In the genomic region with DNA sequence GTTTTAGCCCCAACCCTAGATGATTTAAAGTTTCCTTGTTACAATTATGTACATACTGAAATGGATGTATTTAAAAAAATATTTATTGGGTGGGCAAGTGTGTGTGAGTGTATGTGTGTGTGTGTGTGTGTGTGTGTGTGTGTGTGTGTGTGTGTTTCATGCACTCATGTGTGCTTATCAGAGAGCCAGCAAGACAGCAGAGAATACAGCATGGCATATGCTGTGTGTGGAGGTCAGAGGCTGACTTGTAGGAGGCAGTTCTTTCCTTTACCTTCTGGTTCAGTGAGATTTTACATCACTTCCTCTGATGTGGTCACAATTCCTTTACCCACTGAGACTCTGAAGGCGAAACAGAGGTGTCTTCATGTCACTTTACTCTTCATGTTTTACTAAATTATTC, we compare ENCODE assay signal across 19 mouse cellular contexts.
DNase-seq lines count a peak whose midpoint lies in the region; ATAC-seq and TF ChIP-seq lines count a peak whose summit lies in the region.
"Had no signal": no experiment of that assay in that cellular context is flagged by ENCODE, and none has a peak within 500 bp of the region (broad histone marks: within the 10 kb centered on the region; RNA-seq: fewer than 3 reads in every experiment).

No protein-coding gene starts in this region.

- TF ChIP-seq POLR2A in kidney, adult 2 months (IDR thresholded peaks at IDR 0.05; ENCODE audit: low read depth, low read length), result no peak

- no peaks in the 10 kb centered on the region for H3K4me1 ChIP-seq in kidney, embryonic 15.5 days
- H3K4me1 ChIP-seq in kidney, adult 2 months (ENCODE audit: control insufficient read depth, insufficient read depth, low read length), result no peaks in the 10 kb centered on the region
- no peaks in the 10 kb centered on the region for H3K4me1 ChIP-seq in kidney, embryonic 16.5 days (ENCODE audit: insufficient read depth, low read length)

- H3K4me2 ChIP-seq in kidney, embryonic 15.5 days, result no peak overlapping the region
- H3K4me2 ChIP-seq in kidney, embryonic 16.5 days (replicated peaks; ENCODE audit: low read depth, low read length), result no peak overlapping the region

- no peaks in the 10 kb centered on the region for H3K36me3 ChIP-seq in kidney, embryonic 15.5 days
- no peaks in the 10 kb centered on the region for H3K36me3 ChIP-seq in kidney, adult 2 months (ENCODE audit: control insufficient read depth, insufficient read depth, low read length)
- no peaks in the 10 kb centered on the region for H3K36me3 ChIP-seq in kidney, embryonic 16.5 days (ENCODE audit: insufficient read depth, low read length)
- H3K36me3 ChIP-seq: G1E had no signal

- no peaks in the 10 kb centered on the region for H3K27me3 ChIP-seq in kidney, embryonic 15.5 days
- no peaks in the 10 kb centered on the region for H3K27me3 ChIP-seq in kidney, adult 2 months (replicated peaks; ENCODE audit: control insufficient read depth, insufficient read depth, low read length)
- H3K27me3 ChIP-seq in kidney, embryonic 16.5 days (ENCODE audit: insufficient read depth, low read length), result no peaks in the 10 kb centered on the region
- H3K27me3 ChIP-seq: CH12.LX had no signal

- H3K27ac ChIP-seq in kidney, embryonic 15.5 days, result no peak overlapping the region
- no peak overlapping the region for H3K27ac ChIP-seq in kidney, adult 2 months (ENCODE audit: insufficient read depth, low read depth, low read length)
- no peak overlapping the region for H3K27ac ChIP-seq in kidney, embryonic 16.5 days (ENCODE audit: low read length)

- H3K9ac ChIP-seq in kidney, embryonic 15.5 days, result no peak overlapping the region
- H3K9ac ChIP-seq in kidney, embryonic 16.5 days (replicated peaks; ENCODE audit: low read length), result no peak overlapping the region

- no peaks in the 10 kb centered on the region for H3K9me3 ChIP-seq in kidney, embryonic 15.5 days (replicated peaks)
- no peaks in the 10 kb centered on the region for H3K9me3 ChIP-seq in kidney, embryonic 16.5 days (ENCODE audit: low read length)
- H3K9me3 ChIP-seq: G1E had no signal

- no peak for DNase-seq in kidney, adult 2 months
- no peak for DNase-seq in kidney, postnatal 4 days
- DNase-seq: adrenal gland, adult 2 months; adrenal gland, adult 8-10 months; adrenal gland, postnatal 10 days; adrenal gland, postnatal 14 days; adrenal gland, postnatal 25 days; adrenal gland, postnatal 36 days; B cell, adult 2 months; cerebellum, adult 11 months; cerebellum, adult 11-12 months; cerebellum, adult 18-20 months had no signal

- WGBS in kidney, embryonic 15.5 days, result 64% methylated on average over 1 of the region's 1 CpGs
- WGBS in kidney, adult 2 months, result 68% methylated on average over 1 of the region's 1 CpGs
- 74% methylated on average over 1 of the region's 1 CpGs for WGBS in kidney, embryonic 16.5 days

- peak; percentile 52; the same call in 1 of the 2 replicates for ATAC-seq in kidney, embryonic 15.5 days (replicated peaks; ENCODE audit: low FRiP score)
- peak; percentile 71; the same call in 1 of the 2 replicates for ATAC-seq in kidney, embryonic 16.5 days (ENCODE audit: low FRiP score, low TSS enrichment)
- ATAC-seq: activated CD4-positive, CD25-positive, alpha-beta regulatory T cell, adult 4 months; CD4-positive, CD25-positive, alpha-beta regulatory T cell, adult 4 months; Patski had no signal

- H3K4me3 ChIP-seq in kidney, embryonic 15.5 days (replicated peaks), result no peak overlapping the region
- H3K4me3 ChIP-seq in kidney, adult 2 months (ENCODE audit: insufficient read depth, low read depth, low read length), result no peak overlapping the region
- H3K4me3 ChIP-seq in kidney, embryonic 16.5 days (ENCODE audit: low read length), result no peak overlapping the region

- no peak for TF ChIP-seq CTCF in kidney, adult 2 months (conservative IDR thresholded peaks at IDR 0.05; ENCODE audit: insufficient read depth, insufficient read length, low read depth, low read length)
